Mouse (Mus musculus) neutrophil, adult 59 days (primary cell): ENCODE results near the gene Yif1a. TPM values are rescaled to one million over a fixed set of nuclear protein-coding genes. Genes with fewer than 3 reads are reported as not detected.

Experiments
- total RNA-seq, 2 experiments: library from RNA; stranded (reverse); gene quantifications; 1 replicate in 1 of 2; 2 replicates in 1 of 2; pipeline ENCODE4 v1.2.4; 2023

Yif1a gene
- total RNA-seq = 10 to 100 TPM; 13.7 to 18.4 TPM

GRCm38 (mm10) chr19:5087884-5088728 lies at the start of gene Yif1a:
Yif1a (plus strand) TSS chr19:5088538.

GRCm38 (mm10) chr19:5038709-5039156 lies 49.6 kb upstream of the Yif1a start, which contains the start of the genes B4gat1 and AC124502.3:
B4gat1 (plus strand) TSS chr19:5038826.
AC124502.3 (plus strand) TSS chr19:5038891.

DNA sequence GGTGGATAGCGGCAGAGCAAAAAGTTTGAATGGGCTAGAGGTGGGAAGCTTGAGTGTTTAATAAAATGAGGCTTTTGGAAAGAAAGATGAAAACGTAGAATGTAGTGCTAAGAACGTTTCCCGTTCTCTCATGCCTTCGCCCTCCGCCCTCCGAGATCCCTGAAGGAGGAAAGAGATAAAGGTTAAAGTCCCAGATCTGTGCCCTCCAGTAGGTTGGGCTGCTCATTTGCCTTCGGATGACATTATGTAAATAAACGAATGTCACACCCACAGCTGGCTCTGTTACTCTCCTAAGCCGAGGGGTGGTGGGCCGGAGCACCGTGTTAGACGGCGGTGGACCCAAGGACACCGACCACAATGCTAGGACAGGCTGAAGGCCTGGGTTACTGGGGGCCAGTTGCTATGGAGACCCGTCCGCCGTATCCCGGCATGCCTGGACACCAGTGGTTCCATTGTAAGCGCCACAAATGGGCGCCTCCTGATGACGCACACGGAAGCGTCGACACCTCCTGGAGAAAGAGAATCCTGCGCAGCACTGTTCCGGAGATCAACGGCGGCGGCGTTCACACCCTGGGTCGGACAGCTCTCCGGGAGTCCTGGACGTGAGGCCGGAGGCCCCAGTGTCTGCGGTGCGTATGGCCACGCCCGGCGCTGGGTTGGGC lies 47.3 kb upstream of the Yif1a start, which contains the start of gene Brms1:
Gene Brms1 (plus strand): TSS at position 493 of the 662 bp plus-strand sequence.

DNA sequence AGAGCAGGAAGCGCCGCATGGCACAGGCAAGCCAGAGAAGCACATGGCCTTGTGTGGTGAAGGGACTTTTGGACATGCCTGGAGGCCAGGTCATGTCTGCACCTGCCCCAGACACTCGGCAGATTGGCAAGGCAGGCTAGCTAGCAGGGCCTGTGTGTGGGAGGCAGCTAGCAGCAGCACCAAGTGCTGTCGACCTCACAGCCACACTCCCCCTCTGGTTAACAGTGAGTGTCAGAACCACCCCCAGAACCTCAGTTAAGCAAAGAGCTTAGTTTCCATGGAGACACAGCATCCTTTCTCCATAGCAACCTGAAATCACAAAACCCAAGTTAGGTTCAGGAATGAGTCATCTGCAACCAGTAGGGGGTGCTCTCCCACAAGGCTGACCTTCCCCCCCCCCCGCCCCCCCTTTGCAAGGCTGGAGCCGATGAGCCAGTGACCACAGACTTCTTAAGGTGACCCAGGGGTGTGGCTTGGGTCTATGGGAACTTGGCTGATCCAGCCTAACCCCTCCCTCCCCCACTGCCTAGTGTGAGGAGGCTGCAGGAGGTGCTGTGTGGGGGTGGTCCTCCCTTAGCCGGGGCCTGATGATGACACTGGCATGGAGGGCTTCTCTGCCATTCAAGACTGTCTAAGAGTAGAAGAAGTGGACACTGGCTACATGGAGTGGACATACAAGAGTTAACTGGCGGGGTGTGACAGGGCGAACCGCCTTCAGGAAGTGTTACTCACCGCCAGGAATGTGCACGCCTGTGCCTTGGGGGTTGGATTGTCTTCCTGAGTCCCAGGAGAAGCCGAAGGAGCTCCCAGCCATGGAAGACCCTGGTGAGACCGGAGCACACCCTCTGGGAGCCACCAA lies 38.1 kb upstream of the Yif1a start, which contains the start of gene Rin1:
Gene Rin1 (plus strand): TSS at position 435 of the 859 bp plus-strand sequence.

DNA sequence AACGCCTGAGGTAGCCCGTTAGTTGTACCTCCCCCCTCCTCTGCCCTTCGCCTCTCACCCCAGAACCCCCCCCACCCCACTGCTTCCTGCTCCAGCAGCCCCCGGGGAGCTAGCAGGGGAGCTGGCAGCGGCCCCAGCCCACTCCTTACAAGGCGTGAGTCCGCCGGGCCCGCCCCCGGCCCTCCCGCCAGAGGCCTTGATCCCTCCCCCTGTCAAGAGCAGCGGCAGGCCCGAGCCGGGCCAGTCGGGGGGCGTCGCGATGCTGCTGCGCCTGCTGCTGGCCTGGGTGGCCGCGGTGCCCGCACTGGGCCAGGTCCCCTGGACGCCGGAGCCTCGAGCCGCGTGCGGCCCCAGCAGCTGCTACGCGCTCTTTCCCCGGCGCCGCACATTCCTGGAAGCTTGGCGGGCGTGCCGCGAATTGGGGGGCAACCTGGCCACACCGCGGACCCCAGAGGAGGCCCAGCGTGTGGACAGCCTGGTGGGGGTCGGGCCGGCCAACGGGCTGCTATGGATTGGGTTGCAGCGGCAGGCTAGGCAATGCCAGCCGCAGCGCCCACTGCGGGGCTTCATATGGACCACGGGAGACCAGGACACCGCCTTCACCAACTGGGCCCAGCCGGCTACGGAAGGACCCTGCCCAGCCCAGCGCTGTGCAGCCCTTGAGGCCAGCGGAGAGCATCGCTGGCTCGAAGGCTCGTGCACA lies 20.3 kb upstream of the Yif1a start, which contains the start of gene Cd248:
Gene Cd248 (plus strand): TSS at position 212 of the 703 bp plus-strand sequence.

DNA sequence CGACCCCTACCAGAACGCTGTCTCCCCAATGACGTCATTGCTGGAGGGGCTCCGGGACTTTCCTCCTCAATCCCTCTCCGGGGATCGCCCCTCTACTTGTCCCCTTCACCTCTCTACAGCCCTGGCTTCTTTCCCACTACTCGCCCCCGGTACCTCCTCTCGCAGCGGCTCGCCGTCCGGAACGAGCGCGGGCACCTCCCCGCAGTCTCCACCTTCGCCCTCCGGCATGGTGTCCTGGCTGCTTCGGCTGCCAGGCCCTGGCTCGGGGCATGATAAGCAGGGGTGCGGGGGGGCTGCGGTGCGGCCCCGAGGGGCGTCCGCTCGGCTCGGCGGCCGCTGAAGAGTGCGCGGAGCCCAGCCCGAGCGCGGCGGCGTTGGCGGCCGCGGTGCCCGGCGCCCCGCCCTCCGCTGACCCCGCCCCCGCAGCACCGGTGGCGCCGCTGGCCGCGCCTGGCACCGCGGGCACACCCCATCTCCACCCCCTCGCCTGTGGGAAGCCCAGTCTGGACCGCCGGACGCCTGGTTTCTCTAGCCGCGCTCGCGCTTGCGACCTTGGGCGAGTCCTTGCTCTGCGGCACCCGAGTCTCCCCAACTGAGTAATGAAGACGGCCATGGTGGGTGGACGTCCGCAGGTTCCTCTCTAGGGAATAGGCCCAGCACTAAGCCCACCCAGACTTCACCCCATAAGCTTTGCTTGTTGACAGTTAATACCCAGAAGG lies 3.0 kb upstream of the Yif1a start, which contains the start of gene Tmem151a:
Gene Tmem151a (minus strand): TSS at position 387 of the 719 bp plus-strand sequence.

GRCm38 (mm10) chr19:5098363-5099143 lies 10.2 kb downstream of the Yif1a start, which contains the start of gene Cnih2:
Cnih2 (minus strand) TSS chr19:5098521.

DNA sequence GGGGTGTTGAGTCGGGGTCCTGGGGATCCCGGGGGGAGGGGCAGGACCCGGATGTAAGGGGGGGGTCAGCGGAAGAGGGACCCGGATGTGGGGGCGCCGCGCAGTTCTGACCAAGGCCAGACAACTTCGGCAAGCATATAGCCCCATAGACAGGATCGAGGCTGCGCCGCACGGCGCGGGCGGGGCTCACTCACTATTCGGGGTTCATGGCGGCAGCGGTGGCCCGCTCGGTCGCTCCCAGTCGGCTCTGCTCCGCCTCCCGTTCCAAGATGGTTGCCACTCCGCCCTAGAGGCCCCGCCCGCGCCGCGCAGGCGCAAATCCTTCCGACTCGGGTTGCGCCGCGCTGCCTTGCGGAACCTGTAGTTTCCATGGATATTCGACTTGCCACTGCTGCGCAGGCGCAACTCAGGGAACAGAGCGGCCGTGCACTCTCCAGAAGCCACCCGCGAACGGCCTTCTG lies 18.4 kb downstream of the Yif1a start, which contains the start of gene Rab1b:
Gene Rab1b (minus strand): TSS at position 342 of the 461 bp plus-strand sequence.

GRCm38 (mm10) chr19:5118384-5118698 lies 30.0 kb downstream of the Yif1a start, which contains the start of gene Klc2:
Klc2 (minus strand) TSS chr19:5118560.

Other genes with a start within 250 kb of the Yif1a start
- gene Ccs, start 249.2 kb upstream of the Yif1a start, total RNA-seq = 10 to 100 TPM; 12.8 to 19.1 TPM
- gene Ccdc87, start 249.2 kb upstream of the Yif1a start, total RNA-seq = not detected
- 1 to 10 TPM; 2.0 to 4.6 TPM for gene Ctsf, start 233.4 kb upstream of the Yif1a start, total RNA-seq
- under 1 TPM; 0.16 to 0.29 TPM for gene Actn3, start 210.6 kb upstream of the Yif1a start, total RNA-seq
- gene Zdhhc24, start 209.9 kb upstream of the Yif1a start, total RNA-seq = 1 to 10 TPM; 6.1 to 6.4 TPM
- under 1 TPM; 0.29 to 0.51 TPM for gene Bbs1, start 181.9 kb upstream of the Yif1a start, total RNA-seq
- gene Dpp3, start 160.3 kb upstream of the Yif1a start, total RNA-seq = 10 to 100 TPM; 49.1 to 52.7 TPM
- not detected for gene Peli3, start 145.4 kb upstream of the Yif1a start, total RNA-seq
- gene Mrpl11, start 126.4 kb upstream of the Yif1a start, total RNA-seq = 10 to 100 TPM; 10.0 to 13.0 TPM
- gene Npas4, start 98.2 kb upstream of the Yif1a start, total RNA-seq = not detected
- 1 to 10 TPM in 1 of 2 experiments, under 1 TPM in 1; 0.62 to 1.6 TPM for gene Slc29a2, start 64.7 kb upstream of the Yif1a start, total RNA-seq
- 1 to 10 TPM; 4.2 to 5.6 TPM for gene B4gat1, start 49.7 kb upstream of the Yif1a start, total RNA-seq
- gene AC124502.3, start 49.6 kb upstream of the Yif1a start, total RNA-seq = not detected
- 10 to 100 TPM; 37.0 to 38.6 TPM for gene Brms1, start 47.2 kb upstream of the Yif1a start, total RNA-seq
- gene Rin1, start 38.1 kb upstream of the Yif1a start, total RNA-seq = 1 to 10 TPM in 1 of 2 experiments, under 1 TPM in 1; 1.00 to 1.7 TPM
- gene Cd248, start 20.5 kb upstream of the Yif1a start, total RNA-seq = not detected
- gene Tmem151a, start 3.0 kb upstream of the Yif1a start, total RNA-seq = not detected
- under 1 TPM; 0.27 to 0.93 TPM for gene Cnih2, start 10.0 kb downstream of the Yif1a start, total RNA-seq
- 100 to 1,000 TPM; 135 to 146 TPM for gene Rab1b, start 18.5 kb downstream of the Yif1a start, total RNA-seq
- gene Klc2, start 30.0 kb downstream of the Yif1a start, total RNA-seq = 10 to 100 TPM; 10.1 to 12.8 TPM
- gene Pacs1, start 184.6 kb downstream of the Yif1a start, total RNA-seq = 100 to 1,000 TPM; 105 to 106 TPM
- 100 to 1,000 TPM; 199 to 214 TPM for gene Sf3b2, start 206.9 kb downstream of the Yif1a start, total RNA-seq
- gene Gal3st3, start 209.8 kb downstream of the Yif1a start, total RNA-seq = not detected
- not detected for gene Catsper1, start 247.2 kb downstream of the Yif1a start, total RNA-seq